Comparison of ENCODE assay signal across 11 mouse cellular contexts in genomic region chr2:59979488-59980220, GRCm38 (mm10).
A peak's percentile ranks its signal among the peaks of the same experiment; 100 is the strongest.
DNase-seq lines count a peak whose midpoint lies in the region; ATAC-seq and TF ChIP-seq lines count a peak whose summit lies in the region.
"Had no signal": no experiment of that assay in that cellular context is flagged by ENCODE, and none has a peak within 500 bp of the region (broad histone marks: within the 10 kb centered on the region; RNA-seq: fewer than 3 reads in every experiment).

No protein-coding gene starts in this region.

- peaks cover 43% of the 10 kb centered on the region for H3K4me1 ChIP-seq in heart, embryonic 13.5 days
- H3K4me1 ChIP-seq in liver, postnatal 0 days (ENCODE audit: insufficient read depth): peaks cover 2% of the 10 kb centered on the region; the same call in 1 of the 2 replicates
- H3K4me1 ChIP-seq in stomach, postnatal 0 days (replicated peaks; ENCODE audit: control insufficient read depth, insufficient read depth): no peaks in the 10 kb centered on the region
- H3K4me1 ChIP-seq: midbrain, embryonic 10.5 days had no signal

- WGBS in heart, embryonic 13.5 days: 41% methylated on average over 6 of the region's 6 CpGs
- WGBS in liver, postnatal 0 days (ENCODE audit: insufficient replicate concordance): 61% methylated on average over 6 of the region's 6 CpGs
- WGBS in stomach, postnatal 0 days: 44% methylated on average over 6 of the region's 6 CpGs

- no peak overlapping the region for H3K9ac ChIP-seq in heart, embryonic 13.5 days
- H3K9ac ChIP-seq in liver, postnatal 0 days (replicated peaks): no peak overlapping the region
- no peak overlapping the region for H3K9ac ChIP-seq in stomach, postnatal 0 days (ENCODE audit: low read length)
- H3K9ac ChIP-seq: liver, embryonic 15.5 days had no signal

- H3K4me3 ChIP-seq in heart, embryonic 13.5 days: no peak overlapping the region
- no peak overlapping the region for H3K4me3 ChIP-seq in liver, postnatal 0 days (ENCODE audit: low read depth, low read length)
- no peak overlapping the region for H3K4me3 ChIP-seq in stomach, postnatal 0 days (ENCODE audit: low read depth, low read length)
- H3K4me3 ChIP-seq: liver, embryonic 15.5 days; midbrain, embryonic 10.5 days had no signal

- peaks cover 37% of the 10 kb centered on the region for H3K36me3 ChIP-seq in heart, embryonic 13.5 days
- peaks cover 22% of the 10 kb centered on the region for H3K36me3 ChIP-seq in liver, postnatal 0 days (replicated peaks; ENCODE audit: insufficient read depth, low read length)
- no peaks in the 10 kb centered on the region for H3K36me3 ChIP-seq in stomach, postnatal 0 days (ENCODE audit: control insufficient read depth, insufficient read depth, low read length)

- H3K27me3 ChIP-seq in heart, embryonic 13.5 days (replicated peaks): no peaks in the 10 kb centered on the region
- no peaks in the 10 kb centered on the region for H3K27me3 ChIP-seq in liver, postnatal 0 days (ENCODE audit: insufficient read depth, low read length)
- H3K27me3 ChIP-seq in stomach, postnatal 0 days (ENCODE audit: control insufficient read depth, insufficient read depth, low read length): no peaks in the 10 kb centered on the region
- H3K27me3 ChIP-seq: liver, embryonic 15.5 days had no signal

- H3K27ac ChIP-seq in heart, embryonic 13.5 days (replicated peaks): peak overlapping the region; percentile 48; the same call in 1 of the 2 replicates
- H3K27ac ChIP-seq in liver, postnatal 0 days (ENCODE audit: low read depth): peak overlapping the region; percentile 58; the same call in 1 of the 2 replicates
- 0 out of 2 replicates have a peak overlapping the region, but pooled peaks have one; percentile 30 for H3K27ac ChIP-seq in stomach, postnatal 0 days (replicated peaks)
- H3K27ac ChIP-seq: liver, embryonic 15.5 days; midbrain, embryonic 10.5 days had no signal

- no peak for ATAC-seq in heart, embryonic 13.5 days (ENCODE audit: extremely low read depth, insufficient number of reproducible peaks, low FRiP score, low TSS enrichment)
- ATAC-seq in liver, postnatal 0 days: peak; percentile 86
- ATAC-seq in stomach, postnatal 0 days (ENCODE audit: low FRiP score, low TSS enrichment): no peak

- TF ChIP-seq CTCF in liver, postnatal 0 days (IDR thresholded peaks at IDR 0.05; ENCODE audit: low read depth): no peak
- TF ChIP-seq CTCF in stomach, postnatal 0 days (IDR thresholded peaks at IDR 0.05; ENCODE audit: low read depth): no peak

- 0 out of 2 replicates have a peak overlapping the region, but pooled peaks have one; percentile 6 for H3K4me2 ChIP-seq in heart, embryonic 13.5 days
- no peak overlapping the region for H3K4me2 ChIP-seq in liver, postnatal 0 days (ENCODE audit: low read depth, low read length)
- H3K4me2 ChIP-seq in stomach, postnatal 0 days (replicated peaks; ENCODE audit: low read depth): no peak overlapping the region
- H3K4me2 ChIP-seq: liver, embryonic 15.5 days had no signal

- no peak for DNase-seq in heart, adult 8-10 months (ENCODE audit: low spot score)
- no peak for DNase-seq in liver, postnatal 0 days
- DNase-seq in liver (no peak), MN1 (ENCODE audit: low spot score) (peak; percentile 10)
- no peak for DNase-seq in stomach, postnatal 0 days (ENCODE audit: low spot score)
- DNase-seq in spleen, adult 18-20 months: no peak
- DNase-seq: cerebellum, adult 2 months; thymus, postnatal 25 days had no signal

- peak; percentile 22; the same call in 1 of the 2 replicates for TF ChIP-seq EP300 in liver, postnatal 0 days (IDR thresholded peaks at IDR 0.05; ENCODE audit: low read depth)
- TF ChIP-seq EP300 in stomach, postnatal 0 days (optimal IDR thresholded peaks at IDR 0.05): no peak

- no peaks in the 10 kb centered on the region for H3K9me3 ChIP-seq in heart, embryonic 13.5 days
- no peaks in the 10 kb centered on the region for H3K9me3 ChIP-seq in liver, postnatal 0 days (ENCODE audit: low read length)
- no peaks in the 10 kb centered on the region for H3K9me3 ChIP-seq in stomach, postnatal 0 days (ENCODE audit: control insufficient read depth, low read length)
- H3K9me3 ChIP-seq: liver, embryonic 15.5 days; midbrain, embryonic 10.5 days had no signal
